Mouse (Mus musculus) ovary, postnatal 36 days (tissue): ENCODE measurements around the gene Rasgef1b.

Source experiments
- DNase-seq: peaks from one replicate; pipeline ENCODE4 v3.0.0; 2022; ENCODE audit warnings: low spot score, mixed read lengths

The Rasgef1b gene

DNA sequence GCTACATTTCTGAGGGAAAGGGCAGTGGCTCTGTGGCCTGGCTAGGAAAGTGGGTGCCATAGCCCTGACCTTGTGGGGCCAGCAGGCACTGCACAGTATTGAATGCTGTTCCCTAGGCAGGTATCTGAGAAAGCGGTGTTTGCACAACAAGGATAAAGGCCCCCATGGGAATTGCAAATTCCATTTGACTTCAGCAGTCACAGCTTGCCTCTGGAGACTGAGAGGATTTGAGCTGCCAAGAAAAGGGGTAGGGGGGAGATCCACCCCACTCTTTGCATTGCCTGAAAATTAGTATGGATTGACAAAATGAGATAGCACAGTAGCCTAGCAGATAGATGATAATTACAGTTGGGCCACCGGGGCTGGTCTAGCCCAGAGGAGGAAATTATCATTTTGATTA is 326.1 kb downstream of the Rasgef1b start:
- DNase-seq: no peak

DNA sequence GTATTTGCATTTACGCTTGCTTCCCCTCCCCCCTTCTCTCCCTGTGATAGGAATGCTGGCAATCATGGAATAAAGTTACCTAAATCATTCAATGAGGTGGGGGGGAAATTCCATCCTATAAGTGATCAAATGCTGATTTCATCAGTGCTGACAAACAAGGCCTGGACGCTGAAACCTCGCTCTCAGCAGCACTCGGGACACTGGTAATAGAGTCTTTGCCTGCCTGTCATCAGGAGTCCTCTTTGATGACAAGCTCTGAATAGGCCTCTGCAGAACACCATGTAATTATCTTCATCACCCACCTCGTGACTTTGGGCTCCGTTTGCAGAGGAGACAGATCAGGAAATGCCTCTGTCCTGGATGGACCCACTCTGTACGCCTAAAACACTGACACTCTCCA is 326.6 kb downstream of the Rasgef1b start:
- no peak for DNase-seq

DNA sequence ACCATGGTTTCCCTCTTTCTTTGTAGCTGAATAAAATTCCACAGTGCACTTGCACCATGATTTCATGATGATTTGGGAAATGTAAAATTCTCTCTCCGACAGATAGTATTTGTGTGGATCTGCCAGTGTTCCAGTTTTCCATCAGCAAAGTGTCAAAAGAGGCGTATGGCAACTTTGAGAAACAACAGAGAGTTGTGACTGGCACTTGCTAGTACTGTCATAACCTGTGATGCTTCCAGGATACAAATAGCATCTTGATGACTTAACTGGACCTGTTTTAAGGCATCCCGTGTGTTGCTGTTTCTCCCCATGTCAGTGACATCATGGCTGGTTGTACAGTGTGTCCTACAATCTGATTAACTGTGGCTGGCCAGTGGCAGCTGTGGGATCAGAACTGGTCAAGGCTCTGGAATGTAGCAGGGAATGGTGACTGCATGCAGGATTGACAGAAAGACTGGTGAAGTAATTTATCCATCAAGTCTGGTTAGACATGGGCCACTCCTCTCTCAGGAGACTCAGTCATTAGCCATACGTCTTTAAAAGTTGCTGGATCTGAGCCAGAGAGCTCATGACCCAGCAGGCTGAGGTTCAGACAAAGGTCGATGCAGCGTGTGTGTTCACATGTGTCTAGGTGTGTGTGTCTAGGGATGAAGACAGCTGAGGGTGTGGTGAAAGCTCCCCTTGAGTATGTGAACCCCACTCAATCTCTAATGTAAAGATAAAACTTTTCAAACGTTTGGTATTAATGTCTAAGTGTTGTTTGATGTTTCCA is 328.8 kb downstream of the Rasgef1b start:
- DNase-seq: no peak

DNA sequence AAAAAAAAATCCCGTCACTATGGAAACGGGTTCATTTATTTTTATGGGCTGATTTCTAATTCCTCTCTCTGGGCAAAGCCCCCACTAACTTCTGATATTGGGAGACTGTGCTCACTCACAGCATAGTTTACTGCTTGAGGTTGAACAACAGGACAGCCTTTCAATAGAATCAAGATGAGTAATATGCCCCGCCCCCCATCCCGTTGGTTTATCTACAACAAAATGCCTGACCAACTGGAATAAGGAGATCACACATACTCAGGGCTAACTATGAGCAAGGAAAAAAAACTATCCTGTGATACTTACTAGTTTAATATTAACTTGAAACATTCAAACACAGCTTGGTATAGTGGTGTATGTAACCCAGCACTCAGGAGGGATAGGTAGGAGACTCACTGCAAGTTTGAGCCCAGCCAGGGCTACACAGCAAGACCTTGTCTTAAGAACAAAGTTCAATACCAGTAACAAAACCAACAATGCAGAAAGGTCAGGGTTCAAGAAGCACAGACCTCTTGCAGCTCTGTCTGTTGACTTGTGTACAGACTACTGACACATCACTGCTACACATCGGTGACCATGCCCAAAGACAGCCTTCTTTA is 330.3 kb downstream of the Rasgef1b start:
- DNase-seq: no peak

DNA sequence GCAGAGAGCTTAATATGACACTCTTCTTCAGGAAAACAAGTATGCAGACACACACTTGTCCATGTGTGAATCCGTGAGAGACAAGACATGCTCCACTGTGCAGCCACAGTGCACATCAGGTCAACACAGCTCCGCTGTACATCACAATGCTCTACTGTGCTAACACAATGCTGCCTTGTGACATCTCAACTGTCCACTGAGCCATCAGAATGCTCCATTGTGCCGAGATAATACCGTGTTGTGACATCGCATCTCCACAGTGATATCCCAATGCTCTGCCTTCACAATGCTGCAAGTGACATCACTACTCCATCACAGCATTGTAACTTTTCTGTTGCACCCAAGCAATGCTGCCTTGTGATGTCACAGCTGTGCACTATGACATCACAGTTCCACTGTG is 334.3 kb downstream of the Rasgef1b start:
- no peak for DNase-seq

DNA sequence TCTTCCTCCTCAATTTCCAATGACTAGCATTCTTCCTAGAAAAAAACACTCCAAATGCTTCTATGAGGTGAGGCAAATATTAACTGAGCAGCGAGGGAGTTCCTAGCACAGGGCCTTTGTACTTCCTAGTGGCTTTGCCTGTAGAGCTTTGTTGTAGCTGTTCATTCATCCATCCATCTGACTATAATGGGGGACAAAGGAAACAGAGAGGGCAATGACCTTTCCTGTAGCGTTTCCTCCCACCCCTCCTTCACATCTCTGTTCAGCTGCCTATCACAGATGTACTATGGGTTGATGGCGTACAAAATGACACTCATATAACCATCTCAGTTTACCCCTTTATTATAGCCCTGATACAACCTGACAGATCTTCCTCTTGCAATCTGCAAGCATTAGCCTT is 337.3 kb downstream of the Rasgef1b start:
- DNase-seq: no peak

DNA sequence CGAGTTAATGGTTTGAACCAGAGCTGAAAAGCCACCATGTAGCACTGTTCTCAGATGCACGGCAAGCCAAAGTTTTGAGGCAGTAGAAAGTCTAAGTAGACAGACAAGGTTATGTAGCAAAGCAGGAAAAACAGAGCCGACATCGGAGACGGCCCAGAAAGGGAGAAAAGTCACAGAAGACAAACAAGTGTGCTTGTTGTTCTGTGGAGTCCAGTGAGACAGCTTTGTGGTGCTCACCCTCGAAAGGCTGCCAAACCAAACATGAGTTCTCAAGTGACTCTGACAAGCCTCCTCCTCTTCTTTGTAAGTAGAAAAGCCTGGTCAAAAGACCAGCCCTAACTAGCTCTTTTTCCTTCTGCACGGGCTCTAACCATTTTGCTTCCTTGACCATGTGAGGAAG is 338.1 kb downstream of the Rasgef1b start:
- DNase-seq: no peak

DNA sequence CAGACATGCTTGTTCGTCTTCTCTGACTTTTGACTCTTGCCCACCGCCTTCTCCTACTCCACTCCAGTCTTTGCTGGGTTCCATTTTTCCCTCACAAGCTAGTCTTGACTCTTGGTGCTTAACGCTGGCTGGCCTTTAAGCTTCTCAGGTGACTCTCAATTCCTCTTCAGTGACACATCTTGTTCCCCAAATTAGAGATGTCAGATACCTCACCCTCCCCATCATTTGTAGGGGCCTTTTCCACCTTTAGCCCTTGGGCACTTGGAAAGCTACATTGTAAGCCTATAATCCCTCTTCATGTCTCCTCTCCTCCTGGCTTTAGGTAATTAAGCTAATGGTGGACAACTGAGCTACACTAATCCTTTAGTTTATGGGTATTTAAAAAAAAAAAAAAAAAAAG is 338.6 kb downstream of the Rasgef1b start:
- DNase-seq: no peak

DNA sequence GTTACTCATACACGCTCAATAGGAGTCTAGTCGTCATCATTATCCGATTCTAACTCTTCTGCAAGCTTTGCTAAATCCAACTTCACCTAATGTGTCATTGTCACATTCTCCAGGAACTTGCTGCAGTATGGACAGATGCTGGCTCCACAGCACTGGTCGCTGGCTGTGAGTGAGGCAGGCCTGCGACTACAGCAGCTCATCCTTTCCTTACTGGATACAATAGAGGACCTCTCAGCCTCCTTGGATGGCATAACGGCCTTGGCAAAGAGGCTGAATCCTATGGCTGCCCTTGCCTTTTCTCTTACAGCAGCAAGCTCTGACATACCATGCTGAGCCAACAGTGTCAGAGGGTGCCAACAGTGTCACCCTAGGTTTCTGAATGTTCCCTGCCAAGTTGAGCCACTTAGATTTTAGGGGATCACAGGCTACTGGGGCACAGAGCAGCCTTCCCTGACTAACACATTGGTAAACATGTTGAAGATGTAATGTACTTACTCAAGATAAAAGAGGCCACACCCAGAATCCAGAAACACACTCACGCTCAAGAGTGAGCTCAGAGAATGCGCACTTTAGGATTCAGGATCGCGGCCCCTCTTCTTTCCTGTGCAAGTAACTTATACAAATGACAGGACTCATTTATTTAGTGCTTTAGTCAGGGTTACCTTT is 340.1 kb downstream of the Rasgef1b start:
- DNase-seq: no peak

DNA sequence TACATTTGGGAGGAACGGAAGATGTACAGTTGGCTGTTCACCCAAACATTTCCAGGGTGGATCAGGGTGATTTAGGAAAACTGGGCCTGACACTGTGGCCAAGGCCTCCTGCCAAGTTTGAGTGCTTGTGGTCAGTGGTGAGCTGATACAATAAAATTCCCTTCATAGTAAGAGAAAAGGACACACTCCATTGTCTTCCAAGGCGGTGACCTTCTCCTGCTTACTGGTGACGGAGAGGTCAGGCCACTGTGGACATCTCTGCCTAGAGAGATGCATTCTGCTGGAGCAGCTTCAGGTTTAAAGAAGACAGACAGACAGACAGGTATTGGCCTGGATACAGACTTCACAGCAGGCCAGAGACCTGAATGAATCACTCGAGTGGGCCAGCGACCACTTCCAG is 340.7 kb downstream of the Rasgef1b start:
- no peak for DNase-seq

DNA sequence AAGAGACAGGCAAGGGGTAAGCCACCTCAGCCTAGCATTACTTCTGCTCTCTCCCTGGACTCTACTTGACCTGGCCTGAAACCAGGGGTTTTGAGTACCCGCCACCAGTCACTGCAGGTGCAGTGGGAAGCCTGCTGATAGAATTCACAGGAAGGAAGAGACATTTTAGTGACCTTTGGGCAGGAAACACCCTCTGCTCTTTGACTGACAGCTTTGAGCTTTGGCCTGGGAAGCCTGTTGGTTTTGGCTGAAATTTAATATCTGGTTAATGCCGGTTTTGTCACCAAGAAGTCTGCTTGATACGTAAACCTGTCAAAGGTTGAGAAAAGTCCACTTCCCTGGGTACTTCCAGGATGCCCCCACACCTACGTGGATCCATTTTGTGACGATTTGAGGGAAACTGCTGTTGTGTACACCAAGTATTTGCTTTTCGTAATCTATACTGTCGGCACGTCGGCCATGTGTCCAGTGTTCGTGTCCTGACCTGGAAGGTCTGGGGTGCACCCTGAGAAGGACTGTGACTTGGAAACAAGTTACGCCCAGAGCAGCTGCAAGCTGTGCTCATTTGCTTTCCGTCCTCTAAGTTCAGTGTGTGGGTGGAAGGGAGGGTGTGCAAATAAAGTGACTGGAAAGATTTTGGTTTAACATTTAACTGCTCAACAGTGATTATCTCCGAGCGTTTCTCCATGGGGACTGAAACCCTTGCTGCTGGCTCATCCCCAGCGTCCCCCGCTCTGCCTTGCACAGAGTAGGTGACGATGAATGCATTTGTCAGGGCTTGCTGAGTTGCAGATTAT is 341.5 kb downstream of the Rasgef1b start:
- no peak for DNase-seq

DNA sequence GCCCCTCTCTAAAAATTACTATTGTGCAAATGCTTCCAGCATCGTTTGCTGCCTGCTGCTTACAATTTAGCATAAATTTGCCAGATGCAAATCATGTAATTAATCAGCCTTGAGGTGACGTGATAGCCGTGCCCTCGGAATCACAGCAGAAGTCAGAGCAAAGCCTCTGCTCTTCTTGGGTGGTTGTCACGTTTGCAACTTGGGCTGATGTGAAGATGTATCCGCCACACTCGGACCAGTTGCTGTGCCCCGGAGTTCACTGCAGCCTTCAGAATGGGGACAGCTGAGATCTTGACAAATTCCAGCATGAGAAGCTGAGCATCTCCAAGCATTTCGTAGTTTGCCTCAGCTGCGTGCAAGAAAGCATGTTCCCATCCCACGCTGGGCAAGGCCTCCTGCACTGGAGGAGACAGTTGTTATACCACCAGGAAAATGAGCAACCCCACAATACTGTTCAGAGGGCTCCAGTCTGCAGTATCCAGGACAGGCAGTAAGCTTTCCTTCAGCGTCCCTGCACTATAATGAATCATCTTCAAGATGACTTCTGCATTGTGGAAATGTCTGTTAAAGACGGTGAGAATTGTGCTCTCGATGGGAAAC is 342.5 kb downstream of the Rasgef1b start:
- DNase-seq: no peak

DNA sequence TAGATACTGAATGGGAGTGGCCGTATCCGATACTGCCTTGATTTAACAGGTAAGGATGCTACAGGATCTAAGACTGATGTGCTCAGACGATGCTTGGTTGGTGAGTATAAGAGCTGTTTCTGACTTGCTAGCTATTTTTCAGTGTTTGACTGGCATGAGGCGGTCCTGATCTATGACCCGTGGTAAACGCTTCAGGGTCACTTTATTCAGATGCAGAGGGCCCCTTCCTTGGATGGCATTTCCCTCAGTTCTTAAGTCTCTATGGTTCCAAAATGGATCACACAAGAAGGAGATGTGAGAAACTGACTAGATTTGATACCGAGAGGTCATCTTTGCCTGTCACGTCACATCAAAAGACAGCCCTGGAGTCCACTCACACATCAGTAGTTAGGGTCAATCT is 343.1 kb downstream of the Rasgef1b start:
- DNase-seq: no peak

DNA sequence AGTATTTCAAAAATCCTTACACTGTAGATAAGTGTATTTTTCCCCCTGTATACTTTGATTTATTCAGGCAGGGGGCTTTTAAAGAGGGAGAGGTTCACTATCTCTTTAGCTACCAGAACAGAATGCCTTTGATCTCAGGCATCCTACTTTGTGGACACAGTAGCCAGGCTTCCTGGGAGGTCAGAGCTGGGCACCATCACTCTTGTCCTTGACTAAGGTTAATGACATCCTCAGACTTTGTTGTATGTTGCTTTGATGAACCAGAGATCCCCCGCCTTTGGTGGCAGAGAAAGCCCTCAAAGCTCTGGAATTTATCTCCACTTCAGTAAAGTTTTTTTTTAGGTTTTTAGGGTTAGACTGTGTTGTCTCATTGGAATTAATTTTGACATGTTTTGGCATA is 343.8 kb downstream of the Rasgef1b start:
- no peak for DNase-seq

DNA sequence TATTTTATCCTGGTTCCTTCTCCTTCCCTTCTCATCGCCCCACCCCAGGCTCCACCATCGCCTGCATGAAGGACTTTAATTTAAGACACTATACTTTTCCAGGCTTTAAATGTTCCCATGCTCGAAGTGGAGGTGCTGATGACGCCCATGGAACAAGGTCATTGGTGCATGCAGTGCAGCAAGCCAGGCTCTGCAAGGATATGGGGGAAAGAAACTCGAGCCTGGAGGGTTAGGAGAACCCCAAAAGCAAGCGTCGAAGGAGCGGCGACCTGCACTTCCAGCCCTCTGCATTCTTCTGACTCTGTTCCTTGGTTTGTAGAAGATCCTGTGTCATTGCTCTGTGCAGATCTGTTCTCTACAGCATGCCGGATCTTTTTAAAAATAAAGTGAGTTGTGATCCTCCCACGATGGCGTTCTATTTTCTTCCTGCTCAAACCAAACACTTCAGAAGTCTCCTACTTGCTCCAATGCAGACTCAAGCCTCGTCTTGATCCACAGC is 345.0 kb downstream of the Rasgef1b start:
- DNase-seq: no peak

DNA sequence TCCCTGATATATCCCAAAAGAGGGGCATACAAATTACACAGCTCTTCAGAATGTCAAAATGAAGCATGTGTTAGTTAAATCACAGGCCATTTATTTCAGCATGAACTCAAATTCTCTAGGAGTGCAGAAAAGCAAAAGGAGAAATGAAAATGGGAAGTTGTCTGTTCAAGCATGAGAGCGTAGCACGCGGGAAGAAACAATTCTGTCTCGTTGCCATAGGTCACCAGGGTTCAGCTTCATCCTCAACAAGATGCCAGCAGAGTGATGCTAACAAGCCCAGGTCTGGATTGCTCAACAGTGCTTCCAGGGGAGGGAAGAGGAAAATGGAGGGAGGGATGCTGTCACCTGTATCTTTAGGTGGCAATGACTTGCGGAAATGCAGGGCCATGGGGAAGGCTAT is 346.1 kb downstream of the Rasgef1b start:
- DNase-seq: no peak

DNA sequence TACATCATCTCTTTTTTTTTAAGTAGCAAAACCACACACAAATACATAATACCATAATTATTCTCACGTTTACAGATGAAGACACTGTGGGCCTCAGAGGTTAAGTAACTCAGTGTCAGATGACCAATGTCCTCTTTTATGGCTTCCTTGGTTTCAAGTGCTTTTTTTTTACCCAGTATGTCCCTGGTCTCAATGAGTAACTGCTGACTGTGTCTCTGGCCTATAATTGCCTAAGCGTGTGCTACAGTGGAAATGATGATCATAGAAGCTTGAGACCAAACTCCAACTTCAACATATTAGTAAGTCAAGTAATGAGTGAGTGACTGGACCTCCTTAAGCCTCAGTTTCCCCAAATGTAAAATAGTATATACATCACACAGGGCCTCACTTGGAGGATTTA is 347.2 kb downstream of the Rasgef1b start:
- no peak for DNase-seq

DNA sequence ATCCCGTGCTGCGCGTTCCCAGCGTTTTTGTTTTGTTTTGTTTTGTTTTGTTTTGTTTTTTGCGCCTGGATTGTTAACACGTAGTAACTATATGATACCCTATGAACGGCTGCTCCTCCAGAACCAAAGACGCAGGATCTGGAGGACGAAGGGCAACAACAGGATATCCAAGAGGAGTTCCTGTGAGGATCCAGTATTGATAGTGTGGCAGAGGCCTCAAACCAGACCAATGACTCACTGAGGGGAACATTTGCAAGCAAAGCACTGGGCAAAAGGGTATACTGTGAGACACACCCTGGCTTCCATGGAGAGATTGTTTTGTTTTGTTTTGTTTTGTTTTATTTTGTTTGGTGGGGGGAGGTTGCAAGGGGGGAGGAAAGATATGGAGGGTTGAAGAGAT is 348.0 kb downstream of the Rasgef1b start:
- DNase-seq: no peak

DNA sequence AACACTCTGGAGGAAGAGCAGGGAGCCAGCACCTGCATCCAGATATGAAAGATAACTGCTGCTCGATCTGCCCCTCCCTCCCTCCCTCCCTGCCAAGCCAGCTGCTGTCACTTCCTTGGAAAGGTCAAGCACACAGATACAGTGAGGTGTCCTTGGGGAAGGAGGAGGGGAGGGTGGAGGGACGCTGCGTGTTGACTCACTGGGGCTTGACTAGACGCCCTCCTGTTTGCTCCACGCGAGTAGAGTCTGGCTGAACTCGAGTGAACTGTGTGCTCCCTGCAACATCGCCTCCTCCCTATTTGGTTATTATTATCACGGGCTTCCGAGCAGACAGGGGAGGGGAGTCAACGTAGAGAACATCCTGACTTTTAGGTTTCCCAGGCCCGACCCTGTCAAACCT is 348.7 kb downstream of the Rasgef1b start:
- peak; percentile 41 for DNase-seq

DNA sequence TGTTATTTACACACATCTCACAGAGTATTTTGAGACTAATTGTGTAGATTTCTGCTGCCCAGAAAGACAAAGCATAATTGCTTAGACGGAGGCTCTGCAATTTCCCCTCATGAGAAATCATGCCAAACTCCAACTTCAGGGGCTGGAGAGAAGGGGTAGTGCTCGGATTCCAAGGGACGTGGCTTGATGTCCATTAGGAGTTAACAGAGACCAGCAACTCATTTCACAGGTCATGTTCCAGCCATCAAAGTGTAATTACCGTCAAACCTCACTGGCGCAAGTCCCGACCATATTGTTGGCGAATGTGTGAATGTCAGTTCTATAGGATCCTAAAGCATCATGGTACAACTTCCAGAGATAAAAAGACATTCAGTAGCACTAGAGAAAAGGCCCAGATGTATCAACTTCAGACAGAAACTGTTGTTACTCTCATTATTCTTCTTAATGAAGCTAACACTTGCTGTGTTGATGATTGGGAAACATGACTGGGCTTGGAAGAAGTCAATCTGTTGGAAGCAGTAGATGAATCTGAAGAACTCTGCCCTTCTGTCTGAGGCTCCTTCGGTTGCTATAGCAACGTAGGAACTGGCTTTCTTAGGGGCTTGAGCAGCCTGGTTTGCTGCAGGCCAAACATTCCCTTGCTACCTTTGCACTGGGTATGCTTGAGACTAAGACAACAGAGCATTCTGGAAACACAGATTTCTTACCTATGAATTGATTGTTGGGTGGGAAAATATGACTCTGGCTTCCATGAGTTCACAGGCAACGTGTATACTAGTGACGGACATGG is 350.2 kb downstream of the Rasgef1b start:
- DNase-seq: no peak

DNA sequence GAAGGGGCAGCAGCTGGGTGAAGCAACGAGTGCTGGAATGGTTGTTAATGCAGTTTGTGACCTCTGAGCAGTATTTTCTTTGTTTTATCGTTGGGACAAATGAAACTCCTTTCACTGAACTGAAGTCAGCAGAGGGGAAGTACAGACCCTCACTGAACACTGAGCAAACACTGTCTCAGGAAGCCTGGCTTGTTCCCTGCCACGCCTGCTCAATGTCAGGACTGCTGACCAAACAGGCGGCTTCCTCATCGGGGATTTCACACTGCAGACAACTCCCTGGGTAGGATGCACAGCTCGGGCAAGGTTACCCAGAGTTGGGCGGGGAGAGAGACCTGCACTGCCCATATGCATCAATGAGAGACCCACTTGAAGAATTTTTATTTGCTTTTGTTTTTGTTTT is 353.1 kb downstream of the Rasgef1b start:
- DNase-seq: no peak
